Mouse (Mus musculus) intestine, postnatal 0 days (tissue): ENCODE measurements at regions not wholly inside any gene's neighbourhood (a gene's known extent, or its start where the extent isn't known, plus 50 kb on each side); places are given as distances from the start of the nearest gene placed in this dataset.

Source experiments
- ATAC-seq: fragments of 200-750 bp; cut with Nextera tagmentation; 2 replicates; pipeline ENCODE4 v1.8.0; 2017; ENCODE audit warnings: mild to moderate bottlenecking, moderate TSS enrichment, moderate library complexity
- H3K27ac ChIP-seq: fragments of 300-500 bp; sonication (generic); 2 replicates; pipeline ENCODE4 v1.5.1; 2014; ENCODE audit warnings: mild to moderate bottlenecking, low read depth, low read length, moderate library complexity
- H3K27me3 ChIP-seq: fragments of 300-500 bp; sonication (generic); replicated peaks from 2 replicates; pipeline ENCODE4 v1.6.1; 2014; ENCODE audit warnings: low read length, mixed read lengths; ENCODE audit not compliant: control insufficient read depth, insufficient read depth
- H3K36me3 ChIP-seq: fragments of 300-500 bp; sonication (generic); 2 replicates; pipeline ENCODE4 v1.6.1; 2014; ENCODE audit warnings: mild to moderate bottlenecking, moderate library complexity; ENCODE audit not compliant: control insufficient read depth, insufficient read depth
- H3K4me1 ChIP-seq: fragments of 300-500 bp; sonication (generic); replicated peaks from 2 replicates; pipeline ENCODE4 v1.6.1; 2014; ENCODE audit warnings: antibody characterized with exemption, low read length, mixed read lengths; ENCODE audit not compliant: control insufficient read depth, insufficient read depth
- H3K4me2 ChIP-seq: fragments of 300-500 bp; sonication (generic); replicated peaks from 2 replicates; pipeline ENCODE4 v1.6.1; 2014; ENCODE audit warnings: low read depth, mild to moderate bottlenecking, moderate library complexity
- H3K4me3 ChIP-seq: fragments of 300-500 bp; sonication (generic); 2 replicates; pipeline ENCODE4 v1.5.1; 2014; ENCODE audit warnings: low read depth, low read length
- H3K9ac ChIP-seq: fragments of 300-500 bp; sonication (generic); 2 replicates; pipeline ENCODE4 v1.6.1; 2014; ENCODE audit warnings: mild to moderate bottlenecking, low read depth, low read length
- H3K9me3 ChIP-seq: fragments of 300-500 bp; sonication (generic); 2 replicates; pipeline ENCODE4 v1.6.1; 2016; ENCODE audit warnings: mixed run types; ENCODE audit not compliant: control insufficient read depth
- CTCF ChIP-seq: sonication (generic); IDR thresholded peaks from 2 replicates; pipeline ENCODE4 v1.5.1; 2016; ENCODE audit warnings: low read depth, mild to moderate bottlenecking, control low read depth, antibody characterized with exemption, moderate library complexity
- WGBS: fragments of 180-500 bp; shearing (Covaris S2); extraction: QIAGEN DNeasy Blood & Tissue Kit; methylation state at CpG from one replicate; pipeline ENCODE4 v1.1.7; 2014; 5-methylcytosine and 5-hydroxymethylcytosine counted together

- no peaks in the 10 kb centered on the region for H3K36me3 ChIP-seq
- H3K9ac ChIP-seq: no peak overlapping the region
- H3K9me3 ChIP-seq: no peaks in the 10 kb centered on the region
- no peak overlapping the region for H3K4me2 ChIP-seq
- TF ChIP-seq CTCF: no peak
- no peaks in the 10 kb centered on the region for H3K4me1 ChIP-seq
- H3K27me3 ChIP-seq: no peaks in the 10 kb centered on the region
- WGBS: 84% methylated on average over 5 of the region's 5 CpGs
- no peak overlapping the region for H3K27ac ChIP-seq
- no peak for ATAC-seq
- H3K4me3 ChIP-seq: no peak overlapping the region
Measured at GRCm38 (mm10) chr7:36863745-36864144, 165.8 kb downstream of the Tshz3 start.

- no peak overlapping the region for H3K9ac ChIP-seq
- no peak overlapping the region for H3K4me3 ChIP-seq
- no peak for TF ChIP-seq CTCF
- no peak overlapping the region for H3K4me2 ChIP-seq
- H3K4me1 ChIP-seq: no peaks in the 10 kb centered on the region
- H3K27me3 ChIP-seq: no peaks in the 10 kb centered on the region
- H3K27ac ChIP-seq: no peak overlapping the region
- no peaks in the 10 kb centered on the region for H3K36me3 ChIP-seq
- H3K9me3 ChIP-seq: no peaks in the 10 kb centered on the region
- no peak for ATAC-seq
- WGBS: 69% methylated on average over 4 of the region's 4 CpGs
Measured at GRCm38 (mm10) chr7:36864675-36865074, 166.8 kb downstream of the Tshz3 start.

- no peak overlapping the region for H3K4me3 ChIP-seq
- H3K9me3 ChIP-seq: no peaks in the 10 kb centered on the region
- ATAC-seq: no peak
- H3K36me3 ChIP-seq: no peaks in the 10 kb centered on the region
- H3K4me2 ChIP-seq: no peak overlapping the region
- no peak overlapping the region for H3K9ac ChIP-seq
- no peak overlapping the region for H3K27ac ChIP-seq
- 68% methylated on average over 12 of the region's 12 CpGs for WGBS
- TF ChIP-seq CTCF: no peak
- H3K27me3 ChIP-seq: no peaks in the 10 kb centered on the region
- no peaks in the 10 kb centered on the region for H3K4me1 ChIP-seq
Measured at GRCm38 (mm10) chr7:36866602-36867001, 168.7 kb downstream of the Tshz3 start.

- H3K4me3 ChIP-seq: no peak overlapping the region
- H3K9ac ChIP-seq: no peak overlapping the region
- no peak for TF ChIP-seq CTCF
- no peaks in the 10 kb centered on the region for H3K36me3 ChIP-seq
- WGBS: 73% methylated on average over 5 of the region's 5 CpGs
- no peak overlapping the region for H3K4me2 ChIP-seq
- no peaks in the 10 kb centered on the region for H3K4me1 ChIP-seq
- H3K27ac ChIP-seq: no peak overlapping the region
- ATAC-seq: no peak
- H3K27me3 ChIP-seq: no peaks in the 10 kb centered on the region
- H3K9me3 ChIP-seq: no peaks in the 10 kb centered on the region
Measured at GRCm38 (mm10) chr7:36874004-36874403, 176.1 kb downstream of the Tshz3 start.

- Histone ChIP-seq H3K27ac (no peak overlapping the region), H3K36me3 (no peaks in the 10 kb centered on the region), H3K4me3 (no peak overlapping the region), H3K27me3 (no peaks in the 10 kb centered on the region), H3K4me2 (no peak overlapping the region), H3K9ac (no peak overlapping the region), H3K9me3 (no peaks in the 10 kb centered on the region), H3K4me1 (no peaks in the 10 kb centered on the region)
- WGBS: 26% methylated on average over 7 of the region's 7 CpGs
- no peak for TF ChIP-seq CTCF
- ATAC-seq: no peak
Measured at GRCm38 (mm10) chr7:36877686-36878085, 179.8 kb downstream of the Tshz3 start.

GRCm38 (mm10) chr7:36892776-36893500 lies 195.0 kb downstream of the Tshz3 start:
- 54% methylated on average over 18 of the region's 18 CpGs for WGBS
- H3K36me3 ChIP-seq: no peaks in the 10 kb centered on the region
- ATAC-seq: no peak

More at GRCm38 (mm10) chr7:36892776-36893500, 195.0 kb downstream of the Tshz3 start:
- Histone ChIP-seq H3K4me3 (no peak overlapping the region), H3K9ac (no peak overlapping the region), H3K4me2 (no peak overlapping the region), H3K27me3 (no peaks in the 10 kb centered on the region), H3K9me3 (no peaks in the 10 kb centered on the region), H3K4me1 (no peaks in the 10 kb centered on the region), H3K27ac (no peak overlapping the region)
- no peak for TF ChIP-seq CTCF
